Mouse (Mus musculus) CH12.LX (cell line): ENCODE data around the gene Scmh1. TPM values are rescaled to one million over a fixed set of nuclear protein-coding genes. Genes with fewer than 3 reads are reported as not detected.

Experiments
- DNase-seq: peaks from one replicate; pipeline ENCODE4 v3.0.0-alpha.2; 2013; ENCODE audit errors: extremely low read depth
- H3K27ac ChIP-seq: 2 replicates; pipeline ENCODE4 v1.5.1; 2012; ENCODE audit warnings: low read depth, mild to moderate bottlenecking, control low read depth, moderate library complexity; ENCODE audit not compliant: insufficient read depth
- H3K27me3 ChIP-seq: replicated peaks from 2 replicates; pipeline ENCODE3; 2012; ENCODE audit warnings: inconsistent platforms
- H3K36me3 ChIP-seq, 2 experiments: replicated peaks in 1 of 2; 2 replicates each; pipeline versions ENCODE3 to v1.6.1; 2012; ENCODE audit warnings: inconsistent platforms in 1 of 2, low read length in 1 of 2, mild to moderate bottlenecking in 1 of 2, mixed read lengths in 1 of 2, moderate library complexity in 1 of 2; ENCODE audit not compliant: control insufficient read depth in 1 of 2, insufficient read depth in 1 of 2
- H3K4me1 ChIP-seq, 2 experiments: 2 replicates each; pipeline ENCODE4 v1.6.1; 2012; ENCODE audit warnings: inconsistent platforms in 1 of 2, moderate library complexity in 1 of 2; ENCODE audit not compliant: insufficient read depth in 2 of 2, control insufficient read depth in 1 of 2
- H3K4me2 ChIP-seq: 2 replicates; pipeline ENCODE4 v1.6.1; 2012; ENCODE audit warnings: low read depth, mild to moderate bottlenecking, control low read depth; ENCODE audit not compliant: poor library complexity, insufficient read depth, severe bottlenecking
- H3K4me3 ChIP-seq, 3 experiments: fragments of 150-350 bp in 1 of 3; sonication (generic) in 1 of 3; replicated peaks in 1 of 3; 2 replicates each; pipeline versions ENCODE3 to v1.5.1; 2011 to 2012; ENCODE audit warnings: low read depth in 2 of 3, low read length in 2 of 3, mild to moderate bottlenecking in 2 of 3, moderate library complexity in 2 of 3, control low read depth in 1 of 3, improper control_type of control experiment in 1 of 3, inconsistent platforms in 1 of 3, mixed read lengths in 1 of 3; ENCODE audit not compliant: poor library complexity in 1 of 3
- H3K79me2 ChIP-seq: replicated peaks from 2 replicates; pipeline ENCODE4 v1.6.1; 2012; ENCODE audit warnings: mild to moderate bottlenecking, moderate library complexity; ENCODE audit not compliant: control insufficient read depth, poor library complexity, insufficient read depth, severe bottlenecking; ENCODE audit errors: extremely low read depth
- H3K9ac ChIP-seq: 2 replicates; pipeline ENCODE4 v1.6.1; 2012; ENCODE audit warnings: low read depth, mild to moderate bottlenecking, control low read depth, moderate library complexity; ENCODE audit not compliant: insufficient read depth
- H3K9me3 ChIP-seq: replicated peaks from 2 replicates; pipeline ENCODE3; 2012; ENCODE audit warnings: low read length, inconsistent platforms, mixed read lengths
- BHLHE40 ChIP-seq: IDR thresholded peaks from 2 replicates; pipeline ENCODE4 v1.6.1; 2011; ENCODE audit warnings: mild to moderate bottlenecking, low read depth, low read length, improper control_type of control experiment
- CHD1 ChIP-seq: IDR thresholded peaks from 2 replicates; pipeline ENCODE4 v1.6.1; 2012; ENCODE audit warnings: low read depth, low read length, improper control_type of control experiment, inconsistent platforms
- CHD2 ChIP-seq: IDR thresholded peaks from 2 replicates; pipeline ENCODE4 v1.6.1; 2011; ENCODE audit warnings: low read length, improper control_type of control experiment
- HCFC1 ChIP-seq: IDR thresholded peaks from 2 replicates; pipeline ENCODE4 v1.6.1; 2012; ENCODE audit warnings: low read depth, mild to moderate bottlenecking, inconsistent platforms, low read length, improper control_type of control experiment
- IRF4 ChIP-seq: IDR thresholded peaks from 2 replicates; pipeline ENCODE4 v1.6.1; 2014; ENCODE audit warnings: low read depth, mild to moderate bottlenecking, inconsistent platforms, low read length, improper control_type of control experiment
- JUND ChIP-seq: conservative IDR thresholded peaks from 2 replicates; pipeline ENCODE4 v1.6.1; 2011; ENCODE audit warnings: low read depth, low read length, improper control_type of control experiment
- KAT2A ChIP-seq: IDR thresholded peaks from 2 replicates; pipeline ENCODE4 v1.6.1; 2012; ENCODE audit warnings: low read length, improper control_type of control experiment, inconsistent platforms; ENCODE audit not compliant: insufficient replicate concordance
- MAFK ChIP-seq: IDR thresholded peaks from 2 replicates; pipeline ENCODE4 v1.6.1; 2011; ENCODE audit warnings: low read length, improper control_type of control experiment; ENCODE audit not compliant: insufficient replicate concordance
- MAX ChIP-seq: IDR thresholded peaks from 2 replicates; pipeline ENCODE4 v1.6.1; 2011; ENCODE audit warnings: low read length, improper control_type of control experiment
- MEF2A ChIP-seq: IDR thresholded peaks from 2 replicates; pipeline ENCODE4 v1.6.1; 2014; ENCODE audit warnings: low read depth, mild to moderate bottlenecking, inconsistent platforms, low read length, improper control_type of control experiment, borderline replicate concordance
- MYC ChIP-seq: IDR thresholded peaks from 2 replicates; pipeline ENCODE4 v1.6.1; 2011; ENCODE audit warnings: low read depth, mild to moderate bottlenecking, improper control_type of control experiment, low read length
- PAX5 ChIP-seq: IDR thresholded peaks from 2 replicates; pipeline ENCODE4 v1.6.1; 2012; ENCODE audit warnings: low read length, inconsistent platforms, mixed read lengths
- POLR2A ChIP-seq: IDR thresholded peaks from 2 replicates; pipeline ENCODE4 v1.6.1; 2011; ENCODE audit warnings: low read depth, mild to moderate bottlenecking, improper control_type of control experiment, low read length
- POLR2AphosphoS2 ChIP-seq: IDR thresholded peaks from 2 replicates; pipeline ENCODE4 v1.6.1; 2011; ENCODE audit warnings: low read depth, low read length, improper control_type of control experiment
- SIN3A ChIP-seq: IDR thresholded peaks from 2 replicates; pipeline ENCODE4 v1.6.1; 2012; ENCODE audit warnings: low read length, improper control_type of control experiment, inconsistent platforms
- TBP ChIP-seq: conservative IDR thresholded peaks from 2 replicates; pipeline ENCODE4 v1.6.1; 2011; ENCODE audit warnings: low read depth, low read length, improper control_type of control experiment
- TCF12 ChIP-seq: IDR thresholded peaks from 2 replicates; pipeline ENCODE4 v1.6.1; 2014; ENCODE audit warnings: low read depth, mild to moderate bottlenecking, inconsistent platforms, low read length, improper control_type of control experiment
- UBTF ChIP-seq: IDR thresholded peaks from 2 replicates; pipeline ENCODE4 v1.6.1; 2012; ENCODE audit warnings: low read depth, mild to moderate bottlenecking, inconsistent platforms, low read length, improper control_type of control experiment, moderate library complexity
- USF1 ChIP-seq: IDR thresholded peaks from 2 replicates; pipeline ENCODE4 v1.6.1; 2014; ENCODE audit warnings: low read depth, mild to moderate bottlenecking, inconsistent platforms, low read length, improper control_type of control experiment
- ZMIZ1 ChIP-seq: IDR thresholded peaks from 2 replicates; pipeline ENCODE4 v1.6.1; 2012; ENCODE audit warnings: low read depth, mild to moderate bottlenecking, inconsistent platforms, low read length, improper control_type of control experiment
- ZNF384 ChIP-seq: IDR thresholded peaks from 2 replicates; pipeline ENCODE4 v1.6.1; 2012; ENCODE audit warnings: low read depth, low read length, improper control_type of control experiment, inconsistent platforms
- dilution Hi-C: fragments of 300-500 bp; cut with MboI; formaldehyde crosslinking; loops from 2 replicates; pipeline ENCODE4 v1.14.3; 2020; ENCODE audit warnings: low sequenced_read_pairs; ENCODE audit not compliant: extremely low pct_unique_long_range_greater_than_20kb, extremely low pct_ligation_motif_present
- in situ Hi-C: fragments of 300-500 bp; cut with MboI; formaldehyde crosslinking; loops from 3 replicates; pipeline ENCODE4 v1.14.3; 2019; ENCODE audit warnings: low sequenced_read_pairs, low pct_ligation_motif_present, low pct_unique_long_range_greater_than_20kb, mixed read lengths
- polyA plus RNA-seq: library from polyadenylated mRNA; unstranded; fragments of >175 nt; gene quantifications from 2 replicates; pipeline ENCODE4 v1.2.1, GENCODE M21; 2012; ENCODE audit warnings: low read depth; ENCODE audit not compliant: insufficient read length
- total RNA-seq, 2 experiments: library from RNA; depleted of rRNA; stranded (reverse); fragments of 300-350 nt in 1 of 2; fragments of >200 nt in 1 of 2; gene quantifications; 2 replicates each; pipeline ENCODE4 v1.2.3; 2012 to 2014

Scmh1 gene
- total and polyA plus RNA-seq, 3 experiments: 3.2 to 24.0 (median 3.5) TPM

- Histone ChIP-seq H3K4me3 (no peak overlapping the region), H3K9me3 (no peaks in the 10 kb centered on the region), H3K4me2 (no peak overlapping the region), H3K36me3 (peaks cover 72 to 94% of the 10 kb centered on the region in 2 experiments), H3K27me3 (no peaks in the 10 kb centered on the region), H3K27ac (no peak overlapping the region), H3K79me2 (no peaks in the 10 kb centered on the region; the same call in 1 of the 2 replicates), H3K4me1 (no peaks in the 10 kb centered on the region), H3K9ac (no peak overlapping the region)
- dilution Hi-C loops (no loop called here), in situ Hi-C loops (no loop called here)
- TF ChIP-seq POLR2A (no peak), MAX (no peak), HCFC1 (no peak), POLR2AphosphoS2 (no peak), IRF4 (no peak), SIN3A (no peak)
- DNase-seq: no peak
These were observed 139.8 kb downstream of the Scmh1 start for GRCm38 (mm10) chr4:120544896-120545295.

GRCm38 (mm10) chr4:120556592-120556991, 151.5 kb downstream of the Scmh1 start:
- no peaks in the 10 kb centered on the region for H3K9me3 ChIP-seq
- no peak overlapping the region for H3K4me2 ChIP-seq
- dilution Hi-C loops: no loop called here
- no peak overlapping the region for H3K4me3 ChIP-seq
- no peak overlapping the region for H3K27ac ChIP-seq
- H3K36me3 ChIP-seq: peaks cover 52 to 94% of the 10 kb centered on the region in 2 experiments
- H3K4me1 ChIP-seq: no peaks in the 10 kb centered on the region
- H3K9ac ChIP-seq: no peak overlapping the region
- TF ChIP-seq ZMIZ1: no peak
- no peak for TF ChIP-seq USF1
- no peak for TF ChIP-seq CHD1
- TF ChIP-seq PAX5: no peak
- no peak for TF ChIP-seq UBTF
- TF ChIP-seq JUND: no peak
- TF ChIP-seq MYC: no peak
- TF ChIP-seq MEF2A: no peak
- TF ChIP-seq TBP: no peak
- TF ChIP-seq, all 38 proteins: peak for 0
- no peaks in the 10 kb centered on the region for H3K27me3 ChIP-seq
- in situ Hi-C loops: no loop called here
- no peak for DNase-seq
- no peaks in the 10 kb centered on the region for H3K79me2 ChIP-seq

- no peak overlapping the region for H3K4me2 ChIP-seq
- H3K9me3 ChIP-seq: no peaks in the 10 kb centered on the region
- no peak overlapping the region for H3K9ac ChIP-seq
- H3K4me1 ChIP-seq: peaks cover 0 to 43% of the 10 kb centered on the region in 2 experiments; a peak in 2 of 4 replicates
- H3K36me3 ChIP-seq: peaks cover 30 to 52% of the 10 kb centered on the region in 2 experiments
- TF ChIP-seq SIN3A: no peak
- TF ChIP-seq KAT2A: no peak
- no peak for TF ChIP-seq MYC
- TF ChIP-seq TBP: no peak
- no peak for TF ChIP-seq TCF12
- TF ChIP-seq POLR2A: no peak
- no peak for TF ChIP-seq CHD1
- no peak for TF ChIP-seq CHD2
- TF ChIP-seq MAFK: no peak
- no peak for TF ChIP-seq UBTF
- TF ChIP-seq BHLHE40: no peak
- TF ChIP-seq ZNF384: no peak
- DNase-seq: no peak
- dilution Hi-C loops: no loop called here
- H3K27ac ChIP-seq: no peak overlapping the region
- in situ Hi-C loops: no loop called here
- no peak overlapping the region for H3K4me3 ChIP-seq
- H3K27me3 ChIP-seq: peaks cover 1% of the 10 kb centered on the region
- H3K79me2 ChIP-seq: peaks cover 39% of the 10 kb centered on the region
These were observed 160.6 kb downstream of the Scmh1 start for GRCm38 (mm10) chr4:120565726-120566125.
